Mouse (Mus musculus): ENCODE results near the gene Camkmt. TPM values are rescaled to one million over a fixed set of nuclear protein-coding genes. Genes with fewer than 3 reads are reported as not detected.

The Camkmt gene
- polyA plus RNA-seq, 1 experiment from 2014 or later, result 12.1 TPM

DNA sequence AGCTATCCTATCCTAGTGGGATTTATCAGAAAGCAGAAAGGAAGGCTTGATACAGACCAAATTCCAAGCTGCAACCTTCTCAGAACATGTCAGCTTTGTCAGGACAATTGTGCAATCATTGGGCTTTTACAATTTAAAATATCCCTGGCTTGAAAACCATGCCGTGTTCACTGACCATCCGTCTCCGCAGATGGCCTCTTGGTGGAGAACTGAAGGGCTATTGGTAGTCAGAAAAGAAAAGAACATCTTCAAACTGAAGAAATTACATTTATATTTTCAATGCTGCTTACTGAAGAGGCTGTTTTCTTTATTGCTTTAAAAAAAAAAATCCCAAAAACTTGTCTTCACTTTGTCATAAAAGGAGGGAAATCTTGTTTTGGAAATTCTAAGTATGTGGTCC is 401.1 kb downstream of the Camkmt start:
- H3K27me3 ChIP-seq (ENCODE audit: control insufficient read depth, insufficient read depth, low read length), result peaks cover 53% of the 10 kb centered on the region
- H3K4me3 ChIP-seq (ENCODE audit: low read depth, low read length), result no peak overlapping the region
- DNase-seq (ENCODE audit: low spot score) (no peak), ATAC-seq (ENCODE audit: insufficient read depth, low FRiP score, low TSS enrichment) (no peak)
- H3K9me3 ChIP-seq (ENCODE audit: control insufficient read depth, low read length), result no peaks in the 10 kb centered on the region
- H3K9ac ChIP-seq (ENCODE audit: low read length), result no peak overlapping the region
- H3K36me3 ChIP-seq (ENCODE audit: control insufficient read depth, insufficient read depth, low read length), result no peaks in the 10 kb centered on the region
- H3K27ac ChIP-seq (ENCODE audit: low read depth, low read length), result no peak overlapping the region
- H3K4me2 ChIP-seq (ENCODE audit: low read depth), result no peak overlapping the region
- peaks cover 5% of the 10 kb centered on the region for H3K4me1 ChIP-seq (ENCODE audit: control insufficient read depth, insufficient read depth, low read length)
- 60% methylated on average over 3 of the region's 3 CpGs for WGBS

- H3K27me3 ChIP-seq (ENCODE audit: control insufficient read depth, insufficient read depth, low read length), result peaks cover 34% of the 10 kb centered on the region
- no peak for DNase-seq (ENCODE audit: low spot score)
- ATAC-seq (ENCODE audit: insufficient read depth, low FRiP score, low TSS enrichment), result no peak
- no peaks in the 10 kb centered on the region for H3K9me3 ChIP-seq (ENCODE audit: control insufficient read depth, low read length)
- no peak overlapping the region for H3K4me2 ChIP-seq (ENCODE audit: low read depth)
- no peak overlapping the region for H3K27ac ChIP-seq (ENCODE audit: low read depth, low read length)
- no peaks in the 10 kb centered on the region for H3K36me3 ChIP-seq (ENCODE audit: control insufficient read depth, insufficient read depth, low read length)
- 72% methylated on average over 4 of the region's 4 CpGs for WGBS
- no peak overlapping the region for H3K4me3 ChIP-seq (ENCODE audit: low read depth, low read length)
- no peaks in the 10 kb centered on the region for H3K4me1 ChIP-seq (ENCODE audit: control insufficient read depth, insufficient read depth, low read length)
- H3K9ac ChIP-seq (ENCODE audit: low read length), result no peak overlapping the region
Observed at GRCm38 (mm10) chr17:85493521-85493920, 403.2 kb downstream of the Camkmt start.

- Histone ChIP-seq H3K27ac (ENCODE audit: low read depth, low read length) (no peak overlapping the region), H3K27me3 (ENCODE audit: control insufficient read depth, insufficient read depth, low read length) (peaks cover 17% of the 10 kb centered on the region), H3K4me1 (ENCODE audit: control insufficient read depth, insufficient read depth, low read length) (no peaks in the 10 kb centered on the region), H3K36me3 (ENCODE audit: control insufficient read depth, insufficient read depth, low read length) (no peaks in the 10 kb centered on the region), H3K9me3 (ENCODE audit: control insufficient read depth, low read length) (no peaks in the 10 kb centered on the region), H3K4me2 (ENCODE audit: low read depth) (no peak overlapping the region), H3K9ac (ENCODE audit: low read length) (no peak overlapping the region), H3K4me3 (ENCODE audit: low read depth, low read length) (no peak overlapping the region)
- no peak for DNase-seq (ENCODE audit: low spot score)
- WGBS, result 96% methylated on average over 3 of the region's 3 CpGs
- ATAC-seq (ENCODE audit: insufficient read depth, low FRiP score, low TSS enrichment), result no peak
Observed at GRCm38 (mm10) chr17:85495012-85495754, 404.8 kb downstream of the Camkmt start.

DNA sequence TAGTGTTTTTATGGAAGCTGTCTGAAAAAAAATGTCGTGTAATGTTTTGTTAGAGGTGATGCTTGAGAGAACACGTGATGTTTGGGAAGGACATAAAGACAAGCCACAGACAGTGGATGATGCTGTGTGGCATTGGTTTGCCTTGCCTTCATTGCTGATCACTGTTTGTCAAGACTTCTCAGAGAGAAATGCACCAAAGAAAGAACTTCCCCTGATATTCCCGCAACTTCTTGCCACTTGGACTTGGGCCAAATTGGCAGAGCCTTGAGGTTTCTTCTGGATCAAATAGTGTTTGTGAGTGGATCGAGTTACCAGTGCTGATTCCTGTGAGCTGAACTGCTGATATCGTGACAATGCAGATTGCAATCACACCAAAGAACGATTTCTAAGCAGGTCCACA is 405.5 kb downstream of the Camkmt start:
- H3K27me3 ChIP-seq (ENCODE audit: control insufficient read depth, insufficient read depth, low read length), result peaks cover 11% of the 10 kb centered on the region
- no peak overlapping the region for H3K27ac ChIP-seq (ENCODE audit: low read depth, low read length)
- no peaks in the 10 kb centered on the region for H3K4me1 ChIP-seq (ENCODE audit: control insufficient read depth, insufficient read depth, low read length)
- H3K4me2 ChIP-seq (ENCODE audit: low read depth), result no peak overlapping the region
- no peak for ATAC-seq (ENCODE audit: insufficient read depth, low FRiP score, low TSS enrichment)
- no peak overlapping the region for H3K4me3 ChIP-seq (ENCODE audit: low read depth, low read length)
- no peaks in the 10 kb centered on the region for H3K36me3 ChIP-seq (ENCODE audit: control insufficient read depth, insufficient read depth, low read length)
- WGBS, result 92% methylated on average over 6 of the region's 6 CpGs
- no peak for DNase-seq (ENCODE audit: low spot score)
- no peak overlapping the region for H3K9ac ChIP-seq (ENCODE audit: low read length)
- H3K9me3 ChIP-seq (ENCODE audit: control insufficient read depth, low read length), result no peaks in the 10 kb centered on the region

DNA sequence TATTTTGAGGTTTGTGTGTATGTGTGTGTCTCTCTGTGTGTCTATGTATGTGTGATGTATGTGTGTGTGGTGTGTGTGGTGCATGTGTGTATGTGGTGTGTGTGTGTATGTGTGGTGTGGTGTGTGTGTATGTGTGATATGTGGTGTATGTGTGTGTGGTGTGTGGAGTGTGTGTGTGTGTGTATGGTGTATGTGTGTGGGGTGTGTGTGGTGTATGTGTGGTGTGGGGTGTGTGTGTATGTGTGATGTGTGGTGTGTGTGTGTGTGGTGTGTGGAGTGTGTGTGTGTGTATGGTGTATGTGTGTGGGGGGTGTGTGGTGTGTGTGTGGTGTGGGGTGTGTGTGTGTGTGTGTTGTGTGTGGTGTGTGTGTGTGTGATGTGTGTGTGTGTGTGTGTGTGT is 414.5 kb downstream of the Camkmt start:
- Histone ChIP-seq H3K36me3 (ENCODE audit: control insufficient read depth, insufficient read depth, low read length) (no peaks in the 10 kb centered on the region), H3K27ac (ENCODE audit: low read depth, low read length) (no peak overlapping the region), H3K27me3 (ENCODE audit: control insufficient read depth, insufficient read depth, low read length) (no peaks in the 10 kb centered on the region), H3K9ac (ENCODE audit: low read length) (no peak overlapping the region), H3K4me1 (ENCODE audit: control insufficient read depth, insufficient read depth, low read length) (no peaks in the 10 kb centered on the region), H3K4me2 (ENCODE audit: low read depth) (no peak overlapping the region), H3K4me3 (ENCODE audit: low read depth, low read length) (no peak overlapping the region), H3K9me3 (ENCODE audit: control insufficient read depth, low read length) (no peaks in the 10 kb centered on the region)
- ATAC-seq (ENCODE audit: insufficient read depth, low FRiP score, low TSS enrichment), result no peak
- no peak for DNase-seq (ENCODE audit: low spot score)

GRCm38 (mm10) chr17:85506206-85507088 is 416.1 kb downstream of the Camkmt start:
- no peaks in the 10 kb centered on the region for H3K27me3 ChIP-seq (ENCODE audit: control insufficient read depth, insufficient read depth, low read length)
- ATAC-seq (ENCODE audit: insufficient read depth, low FRiP score, low TSS enrichment), result no peak
- WGBS, result 81% methylated on average over 15 of the region's 15 CpGs
- H3K4me2 ChIP-seq (ENCODE audit: low read depth), result no peak overlapping the region
- H3K4me1 ChIP-seq (ENCODE audit: control insufficient read depth, insufficient read depth, low read length), result no peaks in the 10 kb centered on the region
- H3K9ac ChIP-seq (ENCODE audit: low read length), result no peak overlapping the region
- no peaks in the 10 kb centered on the region for H3K9me3 ChIP-seq (ENCODE audit: control insufficient read depth, low read length)
- DNase-seq (ENCODE audit: low spot score), result no peak
- H3K27ac ChIP-seq (ENCODE audit: low read depth, low read length), result no peak overlapping the region
- H3K4me3 ChIP-seq (ENCODE audit: low read depth, low read length), result no peak overlapping the region
- H3K36me3 ChIP-seq (ENCODE audit: control insufficient read depth, insufficient read depth, low read length), result no peaks in the 10 kb centered on the region

DNA sequence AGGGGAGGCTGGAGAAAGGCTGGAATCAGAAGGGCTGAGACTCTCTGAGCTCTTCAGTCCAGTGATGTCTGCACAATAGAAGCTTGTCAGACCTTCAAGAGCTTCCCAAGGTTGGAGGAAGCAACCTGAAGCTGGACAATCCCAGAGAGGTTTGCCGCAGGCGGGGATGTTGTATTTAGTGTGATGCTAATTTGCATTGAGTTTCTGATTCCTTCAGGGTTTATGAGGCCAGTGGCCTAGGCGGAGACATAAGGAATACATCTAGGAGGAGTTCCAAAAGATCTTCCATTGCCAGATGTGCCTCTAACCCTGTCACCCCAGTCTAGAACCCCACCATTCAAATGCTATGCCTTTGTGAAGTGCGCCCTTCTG is 416.7 kb downstream of the Camkmt start:
- no peak for DNase-seq (ENCODE audit: low spot score)
- no peaks in the 10 kb centered on the region for H3K9me3 ChIP-seq (ENCODE audit: control insufficient read depth, low read length)
- H3K36me3 ChIP-seq (ENCODE audit: control insufficient read depth, insufficient read depth, low read length), result no peaks in the 10 kb centered on the region
- no peak overlapping the region for H3K4me3 ChIP-seq (ENCODE audit: low read depth, low read length)
- H3K27me3 ChIP-seq (ENCODE audit: control insufficient read depth, insufficient read depth, low read length), result no peaks in the 10 kb centered on the region
- ATAC-seq (ENCODE audit: insufficient read depth, low FRiP score, low TSS enrichment), result no peak
- no peak overlapping the region for H3K4me2 ChIP-seq (ENCODE audit: low read depth)
- H3K27ac ChIP-seq (ENCODE audit: low read depth, low read length), result no peak overlapping the region
- no peaks in the 10 kb centered on the region for H3K4me1 ChIP-seq (ENCODE audit: control insufficient read depth, insufficient read depth, low read length)
- H3K9ac ChIP-seq (ENCODE audit: low read length), result no peak overlapping the region
- 93% methylated on average over 4 of the region's 4 CpGs for WGBS
